Mouse (Mus musculus) CH12.LX (cell line): ENCODE measurements around the gene Slc3a1. TPM values are rescaled to one million over a fixed set of nuclear protein-coding genes. Genes with fewer than 3 reads are reported as not detected.

ENCODE experiments used
- DNase-seq: peaks from one replicate; pipeline ENCODE4 v3.0.0-alpha.2; 2013; ENCODE audit errors: extremely low read depth
- H3K27ac ChIP-seq: 2 replicates; pipeline ENCODE4 v1.5.1; 2012; ENCODE audit warnings: low read depth, mild to moderate bottlenecking, control low read depth, moderate library complexity; ENCODE audit not compliant: insufficient read depth
- H3K27me3 ChIP-seq: replicated peaks from 2 replicates; pipeline ENCODE3; 2012; ENCODE audit warnings: inconsistent platforms
- H3K36me3 ChIP-seq, 2 experiments: replicated peaks in 1 of 2; 2 replicates each; pipeline versions ENCODE3 to v1.6.1; 2012; ENCODE audit warnings: inconsistent platforms in 1 of 2, low read length in 1 of 2, mild to moderate bottlenecking in 1 of 2, mixed read lengths in 1 of 2, moderate library complexity in 1 of 2; ENCODE audit not compliant: control insufficient read depth in 1 of 2, insufficient read depth in 1 of 2
- H3K4me1 ChIP-seq, 2 experiments: 2 replicates each; pipeline ENCODE4 v1.6.1; 2012; ENCODE audit warnings: inconsistent platforms in 1 of 2, moderate library complexity in 1 of 2; ENCODE audit not compliant: insufficient read depth in 2 of 2, control insufficient read depth in 1 of 2
- H3K4me2 ChIP-seq: 2 replicates; pipeline ENCODE4 v1.6.1; 2012; ENCODE audit warnings: low read depth, mild to moderate bottlenecking, control low read depth; ENCODE audit not compliant: poor library complexity, insufficient read depth, severe bottlenecking
- H3K4me3 ChIP-seq, 3 experiments: fragments of 150-350 bp in 1 of 3; sonication (generic) in 1 of 3; replicated peaks in 1 of 3; 2 replicates each; pipeline versions ENCODE3 to v1.5.1; 2011 to 2012; ENCODE audit warnings: low read depth in 2 of 3, low read length in 2 of 3, mild to moderate bottlenecking in 2 of 3, moderate library complexity in 2 of 3, control low read depth in 1 of 3, improper control_type of control experiment in 1 of 3, inconsistent platforms in 1 of 3, mixed read lengths in 1 of 3; ENCODE audit not compliant: poor library complexity in 1 of 3
- H3K79me2 ChIP-seq: replicated peaks from 2 replicates; pipeline ENCODE4 v1.6.1; 2012; ENCODE audit warnings: mild to moderate bottlenecking, moderate library complexity; ENCODE audit not compliant: control insufficient read depth, poor library complexity, insufficient read depth, severe bottlenecking; ENCODE audit errors: extremely low read depth
- H3K9ac ChIP-seq: 2 replicates; pipeline ENCODE4 v1.6.1; 2012; ENCODE audit warnings: low read depth, mild to moderate bottlenecking, control low read depth, moderate library complexity; ENCODE audit not compliant: insufficient read depth
- H3K9me3 ChIP-seq: replicated peaks from 2 replicates; pipeline ENCODE3; 2012; ENCODE audit warnings: low read length, inconsistent platforms, mixed read lengths
- BHLHE40 ChIP-seq: IDR thresholded peaks from 2 replicates; pipeline ENCODE4 v1.6.1; 2011; ENCODE audit warnings: mild to moderate bottlenecking, low read depth, low read length, improper control_type of control experiment
- CHD2 ChIP-seq: IDR thresholded peaks from 2 replicates; pipeline ENCODE4 v1.6.1; 2011; ENCODE audit warnings: low read length, improper control_type of control experiment
- CTCF ChIP-seq, 2 experiments: IDR thresholded peaks in 1 of 2; conservative IDR thresholded peaks in 1 of 2; 2 replicates each; pipeline ENCODE4 v1.5.1; 2011 to 2012; ENCODE audit warnings: low read depth in 2 of 2, low read length in 2 of 2, improper control_type of control experiment in 1 of 2, inconsistent platforms in 1 of 2, mild to moderate bottlenecking in 1 of 2, moderate library complexity in 1 of 2
- E2F4 ChIP-seq: IDR thresholded peaks from 2 replicates; pipeline ENCODE4 v1.6.1; 2011; ENCODE audit warnings: low read depth, low read length, improper control_type of control experiment; ENCODE audit not compliant: insufficient replicate concordance
- ETS1 ChIP-seq: conservative IDR thresholded peaks from 2 replicates; pipeline ENCODE4 v1.6.1; 2012; ENCODE audit warnings: low read depth, mild to moderate bottlenecking, inconsistent platforms, low read length, improper control_type of control experiment, moderate library complexity
- HCFC1 ChIP-seq: IDR thresholded peaks from 2 replicates; pipeline ENCODE4 v1.6.1; 2012; ENCODE audit warnings: low read depth, mild to moderate bottlenecking, inconsistent platforms, low read length, improper control_type of control experiment
- JUND ChIP-seq: conservative IDR thresholded peaks from 2 replicates; pipeline ENCODE4 v1.6.1; 2011; ENCODE audit warnings: low read depth, low read length, improper control_type of control experiment
- MAFK ChIP-seq: IDR thresholded peaks from 2 replicates; pipeline ENCODE4 v1.6.1; 2011; ENCODE audit warnings: low read length, improper control_type of control experiment; ENCODE audit not compliant: insufficient replicate concordance
- MAZ ChIP-seq: IDR thresholded peaks from 2 replicates; pipeline ENCODE4 v1.6.1; 2012; ENCODE audit warnings: low read depth, mild to moderate bottlenecking, inconsistent platforms, low read length, improper control_type of control experiment, moderate library complexity
- MXI1 ChIP-seq: IDR thresholded peaks from 2 replicates; pipeline ENCODE4 v1.6.1; 2011; ENCODE audit warnings: mild to moderate bottlenecking, low read depth, low read length, improper control_type of control experiment
- PAX5 ChIP-seq: IDR thresholded peaks from 2 replicates; pipeline ENCODE4 v1.6.1; 2012; ENCODE audit warnings: low read length, inconsistent platforms, mixed read lengths
- POLR2AphosphoS2 ChIP-seq: IDR thresholded peaks from 2 replicates; pipeline ENCODE4 v1.6.1; 2011; ENCODE audit warnings: low read depth, low read length, improper control_type of control experiment
- SMC3 ChIP-seq: IDR thresholded peaks from 2 replicates; pipeline ENCODE4 v1.6.1; 2011; ENCODE audit warnings: low read depth, low read length, improper control_type of control experiment
- TCF12 ChIP-seq: IDR thresholded peaks from 2 replicates; pipeline ENCODE4 v1.6.1; 2014; ENCODE audit warnings: low read depth, mild to moderate bottlenecking, inconsistent platforms, low read length, improper control_type of control experiment
- UBTF ChIP-seq: IDR thresholded peaks from 2 replicates; pipeline ENCODE4 v1.6.1; 2012; ENCODE audit warnings: low read depth, mild to moderate bottlenecking, inconsistent platforms, low read length, improper control_type of control experiment, moderate library complexity
- USF1 ChIP-seq: IDR thresholded peaks from 2 replicates; pipeline ENCODE4 v1.6.1; 2014; ENCODE audit warnings: low read depth, mild to moderate bottlenecking, inconsistent platforms, low read length, improper control_type of control experiment
- USF2 ChIP-seq: conservative IDR thresholded peaks from 2 replicates; pipeline ENCODE4 v1.6.1; 2011; ENCODE audit warnings: low read depth, low read length, improper control_type of control experiment
- ZKSCAN1 ChIP-seq: IDR thresholded peaks from 2 replicates; pipeline ENCODE4 v1.6.1; 2012; ENCODE audit warnings: low read depth, inconsistent platforms, low read length, improper control_type of control experiment, borderline replicate concordance
- ZMIZ1 ChIP-seq: IDR thresholded peaks from 2 replicates; pipeline ENCODE4 v1.6.1; 2012; ENCODE audit warnings: low read depth, mild to moderate bottlenecking, inconsistent platforms, low read length, improper control_type of control experiment
- ZNF384 ChIP-seq: IDR thresholded peaks from 2 replicates; pipeline ENCODE4 v1.6.1; 2012; ENCODE audit warnings: low read depth, low read length, improper control_type of control experiment, inconsistent platforms
- dilution Hi-C: fragments of 300-500 bp; cut with MboI; formaldehyde crosslinking; loops from 2 replicates; pipeline ENCODE4 v1.14.3; 2020; ENCODE audit warnings: low sequenced_read_pairs; ENCODE audit not compliant: extremely low pct_unique_long_range_greater_than_20kb, extremely low pct_ligation_motif_present
- in situ Hi-C: fragments of 300-500 bp; cut with MboI; formaldehyde crosslinking; loops from 3 replicates; pipeline ENCODE4 v1.14.3; 2019; ENCODE audit warnings: low sequenced_read_pairs, low pct_ligation_motif_present, low pct_unique_long_range_greater_than_20kb, mixed read lengths
- polyA plus RNA-seq: library from polyadenylated mRNA; unstranded; fragments of >175 nt; gene quantifications from 2 replicates; pipeline ENCODE4 v1.2.1, GENCODE M21; 2012; ENCODE audit warnings: low read depth; ENCODE audit not compliant: insufficient read length
- total RNA-seq, 2 experiments: library from RNA; depleted of rRNA; stranded (reverse); fragments of 300-350 nt in 1 of 2; fragments of >200 nt in 1 of 2; gene quantifications; 2 replicates each; pipeline ENCODE4 v1.2.3; 2012 to 2014

Gene Slc3a1
- total and polyA plus RNA-seq, 3 experiments = 0.04 TPM; not detected in 2

GRCm38 (mm10) chr17:85028797-85029196, 621 bp downstream of the Slc3a1 start:
- in situ Hi-C loops = no loop called here
- dilution Hi-C loops = no loop called here
- H3K4me2 ChIP-seq = no peak overlapping the region

GRCm38 (mm10) chr17:85030651-85031050, 2.5 kb downstream of the Slc3a1 start:
- H3K27ac ChIP-seq = no peak overlapping the region
- no peaks in the 10 kb centered on the region for H3K79me2 ChIP-seq
- no peak overlapping the region for H3K4me2 ChIP-seq
- H3K9ac ChIP-seq = no peak overlapping the region
- in situ Hi-C loops (no loop called here), dilution Hi-C loops (no loop called here)
- no peak for DNase-seq
- H3K4me3 ChIP-seq = no peak overlapping the region
- H3K4me1 ChIP-seq = peaks cover 0 to 4% of the 10 kb centered on the region in 2 experiments; a peak in 1 of 4 replicates
- H3K9me3 ChIP-seq = no peaks in the 10 kb centered on the region
- no peaks in the 10 kb centered on the region for H3K36me3 ChIP-seq
- TF ChIP-seq ZNF384 (no peak), HCFC1 (no peak), CTCF (conservative IDR thresholded peaks at IDR 0.05 in 1 of 2, IDR thresholded peaks at IDR 0.05 in 1 of 2; ENCODE audit: low read depth in 2 of 2, low read length in 2 of 2) (no peak), SMC3 (no peak), TCF12 (no peak), ETS1 (no peak), ZMIZ1 (no peak), MAFK (no peak), BHLHE40 (no peak), MAZ (no peak), PAX5 (no peak), USF1 (no peak), USF2 (no peak), UBTF (no peak), E2F4 (no peak), POLR2AphosphoS2 (no peak), JUND (no peak), CHD2 (no peak), MXI1 (no peak), ZKSCAN1 (no peak)
- TF ChIP-seq, all 38 proteins: peak for 0
- H3K27me3 ChIP-seq = no peaks in the 10 kb centered on the region

More at GRCm38 (mm10) chr17:85028797-85029196, 621 bp downstream of the Slc3a1 start:
- Histone ChIP-seq H3K27me3 (no peaks in the 10 kb centered on the region), H3K9me3 (no peaks in the 10 kb centered on the region), H3K4me1 (peaks cover 0 to under 1% of the 10 kb centered on the region in 2 experiments; a peak in 2 of 4 replicates), H3K27ac (no peak overlapping the region), H3K9ac (no peak overlapping the region), H3K79me2 (no peaks in the 10 kb centered on the region), H3K4me3 (no peak overlapping the region), H3K36me3 (peaks cover 0 to 8% of the 10 kb centered on the region in 2 experiments)
- TF ChIP-seq ETS1 (no peak), ZMIZ1 (no peak)
- no peak for DNase-seq
